Mouse (Mus musculus) heart, adult 2 months (tissue): ENCODE measurements around the gene Tmem202.

ENCODE experiments used
- CTCF ChIP-seq: fragments of 200-600 bp; IDR thresholded peaks from 2 replicates; pipeline ENCODE4 v1.8.1; 2022; ENCODE audit warnings: antibody characterized with exemption, mild to moderate bottlenecking, moderate library complexity
- EP300 ChIP-seq: fragments of 200-500 bp; IDR thresholded peaks from 2 replicates; pipeline ENCODE4 v1.6.1; 2011; ENCODE audit warnings: low read depth, low read length, control low read depth; ENCODE audit not compliant: insufficient read depth
- POLR2A ChIP-seq: fragments of 200-500 bp; IDR thresholded peaks from 2 replicates; pipeline ENCODE4 v1.6.1; 2011; ENCODE audit warnings: mild to moderate bottlenecking, low read depth, low read length, control low read depth; ENCODE audit not compliant: insufficient read depth

DNA sequence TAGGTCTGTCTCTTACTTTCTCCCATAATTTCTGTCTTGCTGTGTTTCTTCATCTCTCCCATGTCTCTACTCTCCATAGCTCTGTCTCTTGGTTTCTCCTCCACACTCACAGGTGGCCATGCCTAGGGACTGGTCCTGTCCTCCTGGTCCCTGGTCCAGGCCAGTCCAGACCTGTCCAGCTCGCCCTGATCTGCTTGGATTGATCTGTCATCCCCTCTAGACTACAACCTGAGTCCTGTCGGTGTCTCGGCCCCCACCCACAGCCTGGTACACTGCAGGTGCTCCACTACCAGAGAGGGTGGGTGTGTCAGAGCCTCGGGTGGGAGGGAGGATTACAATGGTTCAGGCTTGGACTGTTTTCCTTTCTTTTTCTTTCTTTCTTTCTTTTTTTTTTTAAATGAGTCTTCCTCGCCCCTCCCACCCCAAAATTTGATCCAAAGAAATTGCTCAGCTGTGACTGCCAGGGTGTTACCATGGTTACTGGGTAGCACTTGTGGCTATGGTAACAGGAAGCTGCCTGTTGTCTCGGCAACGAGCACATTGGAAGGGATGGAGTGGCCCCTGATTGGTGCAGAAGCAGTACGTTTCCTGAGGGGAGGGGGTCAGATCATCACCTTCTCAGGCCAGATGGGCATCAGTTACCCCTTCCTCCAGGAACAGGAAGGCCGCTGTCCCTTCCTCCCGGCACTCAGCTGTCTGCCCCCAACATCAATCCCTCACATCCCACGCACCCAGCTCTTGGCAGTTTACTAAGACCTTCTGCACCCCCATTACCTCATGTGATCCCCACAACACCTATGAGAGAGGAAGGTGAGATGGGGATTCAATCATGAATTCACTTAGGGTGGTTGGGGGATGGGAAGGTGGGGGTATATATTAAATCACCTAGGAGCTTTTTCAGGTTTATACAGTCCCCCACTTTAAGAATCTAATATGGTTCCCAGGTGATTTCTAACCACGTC is 49.3 kb upstream of the Tmem202 start:
- TF ChIP-seq POLR2A (no peak), CTCF (no peak), EP300 (no peak)
